Mouse (Mus musculus): Measurements from ENCODE around the gene Arnt2. TPM values are rescaled to one million over a fixed set of nuclear protein-coding genes. Genes with fewer than 3 reads are reported as not detected.

The Arnt2 gene
- total RNA-seq, 4 experiments from 2014 or later = 149 to 171 (median 168) TPM

GRCm38 (mm10) chr7:84249381-84249780 lies 160.6 kb downstream of the Arnt2 start:
- DNase-seq (ENCODE audit: low spot score in 2 of 2) = no peak

GRCm38 (mm10) chr7:84247960-84248665 lies 161.9 kb downstream of the Arnt2 start:
- no peak for DNase-seq (ENCODE audit: low spot score in 2 of 2)

GRCm38 (mm10) chr7:84246878-84247277 lies 163.1 kb downstream of the Arnt2 start:
- no peak for DNase-seq (ENCODE audit: low spot score in 2 of 2)

GRCm38 (mm10) chr7:84246093-84246492 lies 163.9 kb downstream of the Arnt2 start:
- no peak for DNase-seq (ENCODE audit: low spot score in 2 of 2)

GRCm38 (mm10) chr7:84240406-84240805 lies 169.6 kb downstream of the Arnt2 start:
- DNase-seq (ENCODE audit: low spot score in 2 of 2) = no peak

- no peak for DNase-seq (ENCODE audit: low spot score in 2 of 2)
Observed at GRCm38 (mm10) chr7:84237655-84238054, 172.3 kb downstream of the Arnt2 start.

- no peak for DNase-seq (ENCODE audit: low spot score in 2 of 2)
Observed at GRCm38 (mm10) chr7:84231396-84231795, 178.6 kb downstream of the Arnt2 start.

- DNase-seq (ENCODE audit: low spot score in 2 of 2) = no peak
Observed at GRCm38 (mm10) chr7:84227652-84228051, 182.3 kb downstream of the Arnt2 start.

GRCm38 (mm10) chr7:84226909-84227308 lies 183.1 kb downstream of the Arnt2 start:
- DNase-seq (ENCODE audit: low spot score in 2 of 2) = no peak

GRCm38 (mm10) chr7:84212112-84212511 lies 197.9 kb downstream of the Arnt2 start:
- no peak for DNase-seq (ENCODE audit: low spot score in 2 of 2)

GRCm38 (mm10) chr7:84210585-84211291 lies 199.2 kb downstream of the Arnt2 start:
- DNase-seq (ENCODE audit: low spot score in 2 of 2) = no peak

- DNase-seq (ENCODE audit: low spot score in 2 of 2) = no peak
Observed at GRCm38 (mm10) chr7:84203981-84204380, 206.0 kb downstream of the Arnt2 start.

- no peak for DNase-seq (ENCODE audit: low spot score in 2 of 2)
Observed at GRCm38 (mm10) chr7:84201151-84202068, 208.6 kb downstream of the Arnt2 start.

GRCm38 (mm10) chr7:84197208-84197860 lies 212.6 kb downstream of the Arnt2 start:
- no peak for DNase-seq (ENCODE audit: low spot score in 2 of 2)

Other genes starting within 250 kb of the Arnt2 start
- gene Gm2115, start 118.8 kb upstream of the Arnt2 start, total RNA-seq (2022) = 10 to 100 TPM; 56.1 to 86.9 (median 68.5) TPM
- gene Fah, start 196.5 kb upstream of the Arnt2 start, total RNA-seq (2022) = 10 to 100 TPM; 23.1 to 29.5 (median 25.9) TPM